Comparison of ENCODE assay signal across 8 mouse cellular contexts in genomic region chr2:30093471-30094207, GRCm38 (mm10). TPM values are rescaled to one million over a fixed set of nuclear protein-coding genes. Genes with fewer than 3 reads are reported as not detected.
DNase-seq lines count a peak whose midpoint lies in the region; ATAC-seq lines count a peak whose summit lies in the region.

Gene Zdhhc12 (minus strand): TSS chr2:30093648.

- no peaks in the 10 kb centered on the region for H3K27me3 ChIP-seq in heart, embryonic 10.5 days (ENCODE audit: insufficient read depth, poor library complexity, severe bottlenecking)
- no peaks in the 10 kb centered on the region for H3K27me3 ChIP-seq in kidney, embryonic 15.5 days

- peak within 1 kb of the TSS; percentile 54 for H3K9ac ChIP-seq in kidney, embryonic 15.5 days

- peak; percentile 94 for ATAC-seq in erythroblast, adult 5-6 weeks (replicated peaks; ENCODE audit: low FRiP score, poor library complexity, severe bottlenecking)
- ATAC-seq in kidney, embryonic 15.5 days (replicated peaks; ENCODE audit: low FRiP score), result peak; percentile 98
- ATAC-seq in monocyte, adult 5-6 weeks (replicated peaks; ENCODE audit: insufficient number of reproducible peaks, low FRiP score, low TSS enrichment, poor library complexity, severe bottlenecking), result peak; percentile 88

- no peaks in the 10 kb centered on the region for H3K9me3 ChIP-seq in heart, embryonic 10.5 days
- H3K9me3 ChIP-seq in kidney, embryonic 15.5 days (replicated peaks), result no peaks in the 10 kb centered on the region

- peak within 1 kb of the TSS; percentile 79 for H3K4me2 ChIP-seq in kidney, embryonic 15.5 days

- peak within 1 kb of the TSS; percentile 88 for H3K27ac ChIP-seq in heart, embryonic 10.5 days
- peak within 1 kb of the TSS; percentile 78 for H3K27ac ChIP-seq in kidney, embryonic 15.5 days

- peaks cover 52% of the 10 kb centered on the region for H3K36me3 ChIP-seq in heart, embryonic 10.5 days
- peaks cover 30% of the 10 kb centered on the region for H3K36me3 ChIP-seq in kidney, embryonic 15.5 days

- DNase-seq in B cell, adult 2 months, result peak; percentile 98 to 99
- DNase-seq in brain, adult 2 months (ENCODE audit: low read depth, low spot score), result peak; percentile 96
- DNase-seq in heart, embryonic 10.5 days (ENCODE audit: low spot score), result peak; percentile 100
- DNase-seq in liver, result peak; percentile 99
- DNase-seq in spleen, postnatal 4 days (ENCODE audit: low spot score in 2 of 2), result peak; percentile 96

- whole genome bisulfite sequencing in heart, embryonic 10.5 days, result under 1% methylated on average over 51 of the region's 51 CpGs
- under 1% methylated on average over 51 of the region's 51 CpGs for WGBS in kidney, embryonic 15.5 days

- peaks cover 35% of the 10 kb centered on the region for H3K4me1 ChIP-seq in heart, embryonic 10.5 days
- H3K4me1 ChIP-seq in kidney, embryonic 15.5 days, result peaks cover 20% of the 10 kb centered on the region

- H3K4me3 ChIP-seq in heart, embryonic 10.5 days, result peak within 1 kb of the TSS; percentile 78
- H3K4me3 ChIP-seq in kidney, embryonic 15.5 days (replicated peaks), result peak within 1 kb of the TSS; percentile 62

RNA-seq across cellular contexts. Expression of gene Zdhhc12, which starts in this region (rescaled TPM):
- total RNA-seq in erythroblast, adult 5-6 weeks (2015; ENCODE audit: low replicate concordance), result 7.9 TPM in 1 of 2 replicates, not detected in the other
- 0.85 and 2.9 TPM in 2 replicates for total RNA-seq in erythroblast, adult 5-6 weeks (2017; ENCODE audit: low replicate concordance)
- polyA plus RNA-seq in heart, embryonic 10.5 days (2016; fragmentation: Nextera tagmentation; extraction: Ambion mirVana), result 65.5 and 66.2 TPM in 2 replicates
- polyA plus RNA-seq in kidney, embryonic 15.5 days (2015; fragmentation: Nextera tagmentation; extraction: Ambion mirVana), result 35.2 and 37.7 TPM in 2 replicates
- total RNA-seq in monocyte, adult 5-6 weeks (2017), result 2.6 to 7.1 TPM (median 6.6 TPM) in 3 replicates

Comparison
In these comparisons a context has a peak if more than half of its experiments do, and no peak if none do; other contexts are left out.
1. Peak in every context shown above with its lines: DNase-seq, ATAC-seq, H3K4me3 ChIP-seq and H3K27ac ChIP-seq.